Mouse (Mus musculus): ENCODE measurements around the gene Zfp62. TPM values are rescaled to one million over a fixed set of nuclear protein-coding genes. Genes with fewer than 3 reads are reported as not detected.

Zfp62 gene
- total RNA-seq, 4 experiments from 2014 or later: 42.5 to 60.7 (median 52.8) TPM

Other genes starting within 250 kb of the Zfp62 start
- gene Olfr56, start 224.4 kb upstream of the Zfp62 start, total RNA-seq (2022): not detected
- gene 9930111J21Rik1, start 223.9 kb upstream of the Zfp62 start, total RNA-seq (2022): 1 to 10 TPM in 3 of 4 experiments, under 1 TPM in 1; 0.95 to 3.3 (median 1.6) TPM
- 1 to 10 TPM in 1 of 4 experiments, under 1 TPM in 3; 0.16 to 1.1 (median 0.39) TPM for gene Gm12185, start 211.1 kb upstream of the Zfp62 start, total RNA-seq (2022)
- 1 to 10 TPM in 1 of 4 experiments, under 1 TPM in 3; 0.34 to 1.1 (median 0.48) TPM for gene Tgtp1, start 209.1 kb upstream of the Zfp62 start, total RNA-seq (2022)
- 1 to 10 TPM in 3 of 4 experiments, under 1 TPM in 1; 0.92 to 4.2 (median 2.6) TPM for gene 9930111J21Rik2, start 152.1 kb upstream of the Zfp62 start, total RNA-seq (2022)
- under 1 TPM in 2 of 4 experiments, not detected in 2; 0.16 to 0.71 TPM for gene Tgtp2, start 139.1 kb upstream of the Zfp62 start, total RNA-seq (2022)
- 1 to 10 TPM in 2 of 4 experiments, under 1 TPM in 2; 0.89 to 1.4 (median 1.1) TPM for gene Ifi47, start 126.7 kb upstream of the Zfp62 start, total RNA-seq (2022)
- not detected for gene Olfr1396, start 88.4 kb upstream of the Zfp62 start, total RNA-seq (2022)
- gene Olfr1395, start 61.0 kb upstream of the Zfp62 start, total RNA-seq (2022): not detected
- not detected for gene Olfr1394, start 48.9 kb upstream of the Zfp62 start, total RNA-seq (2022)
- not detected for gene Btnl9, start 16.1 kb upstream of the Zfp62 start, total RNA-seq (2022)
- gene Mgat1, start 40.9 kb downstream of the Zfp62 start, total RNA-seq (2022): 10 to 100 TPM; 56.4 to 63.2 (median 59.5) TPM
- not detected for gene Olfr1393, start 75.0 kb downstream of the Zfp62 start, total RNA-seq (2022)
- gene Olfr1392, start 82.0 kb downstream of the Zfp62 start, total RNA-seq (2022): not detected
- not detected for gene Olfr10, start 101.4 kb downstream of the Zfp62 start, total RNA-seq (2022)
- not detected for gene Olfr1391, start 119.5 kb downstream of the Zfp62 start, total RNA-seq (2022)
- gene Olfr1390, start 131.9 kb downstream of the Zfp62 start, total RNA-seq (2022): not detected
- not detected for gene Olfr1389, start 219.8 kb downstream of the Zfp62 start, total RNA-seq (2022)
- gene Olfr1388, start 233.3 kb downstream of the Zfp62 start, total RNA-seq (2022): under 1 TPM; 0.25 to 0.41 (median 0.31) TPM